Mouse (Mus musculus): ENCODE data around the gene Actr2.
"Not testable (repeated sequence)": the region's sequence is repeated elsewhere in the genome, so short reads cannot be mapped to it uniquely, and the experiment has no call there.

Actr2 gene

DNA sequence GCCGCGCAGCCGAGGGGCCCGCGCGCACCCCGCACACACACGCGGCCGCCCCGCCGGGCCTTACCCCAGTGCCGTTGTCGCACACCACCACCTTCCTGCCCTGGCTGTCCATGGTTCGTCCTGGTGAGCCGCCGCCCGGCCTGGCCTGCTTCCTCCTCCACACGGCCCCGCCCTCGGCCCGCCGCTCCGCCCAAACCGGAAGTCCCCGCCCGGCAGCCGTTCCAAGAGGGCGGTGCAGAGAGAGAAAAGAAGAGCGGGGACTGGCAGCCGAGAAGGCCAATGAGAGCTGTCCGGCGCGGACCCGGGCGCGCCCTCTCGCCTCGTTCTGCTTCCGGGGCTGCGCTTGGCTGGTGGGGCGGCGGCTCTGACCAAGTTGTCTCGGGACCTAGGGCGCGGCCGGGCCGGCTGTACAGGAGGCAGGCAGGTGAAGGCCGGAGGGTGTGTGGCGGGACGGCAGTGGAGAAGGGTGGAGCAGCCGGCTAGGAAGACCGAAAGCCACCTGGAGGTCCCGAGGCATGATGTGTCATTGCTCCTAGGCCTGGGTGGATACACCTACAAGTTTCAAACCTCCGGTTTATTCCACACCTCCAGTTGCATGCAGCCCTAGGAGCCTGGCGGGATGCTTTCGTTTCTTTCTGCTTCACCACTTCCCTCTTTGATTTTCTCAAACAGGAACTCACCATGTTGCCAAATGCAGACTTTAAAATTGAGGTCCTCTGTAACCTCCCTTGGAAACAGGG lies at the start of gene Actr2:
Gene Actr2 (minus strand): TSS at position 173 of the 740 bp plus-strand sequence.
- DNase-seq (ENCODE audit: low spot score in 2 of 2): peak; percentile 95 to 99

DNA sequence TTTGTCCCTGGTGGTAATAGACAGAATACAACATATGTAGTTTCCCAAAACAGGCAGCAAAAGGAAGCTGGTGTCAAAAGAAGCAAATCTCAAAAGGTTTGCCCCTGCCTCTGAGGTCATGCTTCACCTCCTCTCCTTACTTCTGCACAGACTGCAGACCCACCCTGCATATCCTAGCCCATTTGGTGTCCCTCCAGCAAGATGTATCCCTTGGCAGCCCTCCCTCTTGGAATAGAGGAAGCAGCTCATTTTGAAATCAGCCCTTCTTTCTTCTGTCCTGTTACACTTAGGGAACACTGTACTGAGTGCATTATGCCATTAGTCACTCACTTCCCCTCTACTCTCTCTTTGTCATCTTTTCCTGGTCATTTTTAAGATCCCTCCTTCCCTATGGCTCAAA lies 46.2 kb upstream of the Actr2 start:
- DNase-seq (ENCODE audit: low spot score in 2 of 2): no peak

DNA sequence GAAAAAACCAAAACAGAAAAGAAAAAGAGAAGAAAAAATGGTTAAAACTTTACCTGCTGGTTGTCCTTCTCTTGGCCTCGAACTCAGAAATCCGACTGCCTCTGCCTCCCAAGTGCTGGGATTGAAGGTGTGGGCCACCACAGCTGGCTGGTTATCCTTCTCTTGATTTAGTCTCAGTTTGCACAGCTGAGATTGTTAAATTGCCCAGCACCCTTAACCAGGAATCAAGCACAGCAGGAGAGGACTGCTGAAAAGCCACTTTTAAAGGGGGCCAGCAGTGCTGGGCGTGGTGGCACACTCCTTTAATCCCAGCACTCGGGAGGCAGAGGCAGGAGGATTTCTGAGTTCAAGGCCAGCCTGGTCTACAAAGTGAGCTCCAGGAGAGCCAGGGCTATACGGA lies 40.8 kb upstream of the Actr2 start:
- not testable (repeated sequence) for DNase-seq (ENCODE audit: low spot score in 2 of 2)

DNA sequence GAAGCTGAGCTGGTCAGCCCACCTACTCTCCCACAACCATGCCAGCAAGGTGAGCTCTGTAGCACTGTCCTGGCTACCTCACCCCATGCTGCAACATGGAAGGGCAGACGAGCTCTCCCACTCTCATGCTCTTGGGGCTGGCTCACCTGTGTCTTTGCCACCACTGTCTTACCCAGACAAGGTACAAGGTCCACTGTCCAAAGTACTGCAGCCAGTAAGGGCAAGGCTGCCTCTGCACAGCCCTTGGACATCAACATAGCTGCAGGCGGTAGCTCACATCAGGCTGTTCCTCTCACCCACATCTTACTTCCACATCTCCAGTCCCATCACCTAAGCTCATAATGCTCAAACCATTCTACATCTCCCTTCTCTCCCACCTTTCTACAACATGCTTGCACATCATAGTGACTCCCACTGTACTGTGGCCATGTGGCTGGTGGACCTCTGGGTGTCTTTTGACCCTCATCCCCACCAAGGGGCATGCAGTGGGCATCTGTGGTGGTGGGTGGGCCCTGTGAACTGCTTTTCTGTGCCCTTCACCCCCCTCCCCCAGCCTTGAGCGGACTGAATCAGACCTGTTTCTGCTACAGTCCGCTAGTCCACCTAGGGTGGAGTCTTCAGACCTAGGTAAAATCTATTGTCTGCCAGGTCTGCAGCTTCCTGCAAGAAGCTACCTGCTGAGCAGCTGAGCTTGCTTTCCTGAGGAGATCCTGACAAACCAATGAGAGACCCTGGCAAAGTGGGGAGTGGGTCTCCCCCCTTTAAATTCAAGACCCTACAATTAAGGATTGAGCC lies 39.6 kb upstream of the Actr2 start:
- no peak for DNase-seq (ENCODE audit: low spot score in 2 of 2)

DNA sequence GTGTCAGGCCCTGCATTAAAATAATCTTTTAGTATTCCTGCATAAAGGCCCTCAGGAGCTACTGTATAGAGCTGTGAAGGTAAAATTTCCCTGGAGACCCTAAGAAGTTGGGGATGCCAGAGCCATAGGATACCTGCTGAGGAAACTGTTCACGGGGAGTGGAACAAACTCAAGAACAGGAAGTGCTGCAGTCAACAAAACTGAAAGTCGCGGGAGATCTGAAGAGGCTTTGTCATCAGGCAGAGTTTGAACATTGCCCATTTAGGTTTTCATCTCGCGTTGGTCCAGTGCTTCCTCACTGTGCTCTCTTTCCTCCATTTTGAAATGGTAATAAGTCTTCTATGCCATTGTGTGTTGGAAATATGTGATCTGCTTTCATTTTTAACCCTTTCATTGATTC lies 38.6 kb upstream of the Actr2 start:
- DNase-seq (ENCODE audit: low spot score in 2 of 2): no peak

DNA sequence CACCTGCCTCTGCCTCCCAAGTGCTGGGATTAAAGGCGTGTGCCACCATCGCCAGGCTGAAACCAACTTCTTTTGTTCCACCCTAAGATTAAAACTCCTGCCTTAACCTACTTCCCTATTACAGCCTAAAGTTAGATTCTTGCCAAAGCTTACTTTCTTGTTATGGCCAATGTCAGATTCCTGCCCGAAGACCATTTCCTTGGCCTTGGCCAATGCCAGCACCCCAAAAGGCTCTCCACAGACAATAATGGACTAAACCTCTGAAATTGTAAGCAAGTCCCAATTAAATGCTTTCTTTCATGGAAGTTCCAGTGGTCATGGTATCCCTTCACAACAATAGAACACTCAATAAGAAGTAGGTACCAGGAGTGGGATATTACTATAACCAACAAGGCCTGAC lies 37.2 kb upstream of the Actr2 start:
- DNase-seq (ENCODE audit: low spot score in 2 of 2): no peak

DNA sequence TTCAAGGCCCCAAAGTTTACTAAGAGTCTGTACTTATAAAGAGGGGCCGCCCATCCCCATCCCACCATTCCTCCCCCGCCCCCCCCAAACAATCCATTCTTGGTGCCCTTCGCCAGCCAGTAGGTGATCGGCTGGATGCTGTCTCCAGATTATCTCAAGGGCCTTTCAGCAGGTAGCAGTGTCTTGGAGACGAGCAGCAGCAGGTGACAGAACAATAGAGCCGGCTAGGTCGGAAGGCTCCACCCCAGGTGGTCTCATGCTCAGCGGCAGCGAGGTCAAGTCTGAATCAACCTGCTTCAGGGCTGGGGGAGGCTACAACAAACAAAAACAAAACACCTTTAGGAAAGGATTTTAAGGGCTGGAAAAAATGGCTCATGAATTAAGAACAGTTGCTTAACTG lies 32.7 kb upstream of the Actr2 start:
- no peak for DNase-seq (ENCODE audit: low spot score in 2 of 2)

DNA sequence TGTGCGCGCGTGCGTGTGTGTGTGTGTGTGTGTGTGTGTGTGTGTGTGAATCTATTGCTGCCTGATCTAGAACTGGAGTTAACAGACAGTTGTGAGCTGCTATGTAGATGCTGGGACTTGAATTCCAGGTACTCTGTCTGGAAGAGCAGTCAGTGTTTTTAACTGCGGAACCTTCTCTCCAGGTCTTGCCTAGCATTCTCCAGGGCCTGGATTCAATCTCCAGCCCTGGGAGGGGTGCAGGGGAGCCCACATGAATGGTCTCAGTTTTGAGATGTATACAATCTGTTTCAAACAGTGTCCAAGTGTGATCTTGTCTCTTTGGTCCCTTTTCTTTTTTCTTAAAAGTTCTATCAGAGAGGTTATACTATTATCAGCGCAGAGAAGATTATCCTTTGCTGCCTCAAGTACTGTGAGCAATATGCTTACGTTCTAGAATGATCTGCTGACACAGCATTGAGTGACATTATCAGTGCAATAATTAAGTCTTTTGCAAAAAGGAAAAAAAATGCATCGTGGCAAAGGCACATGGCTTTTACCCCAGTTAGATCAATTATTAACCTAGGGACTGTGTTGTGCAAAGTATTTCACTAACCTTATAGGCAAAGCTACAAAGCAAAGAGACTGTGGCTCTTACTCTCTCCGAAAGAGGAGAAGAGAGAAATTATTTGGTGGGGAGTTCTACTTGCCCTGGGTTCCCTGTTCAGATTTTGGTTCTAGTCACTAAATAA lies 32.0 kb upstream of the Actr2 start:
- DNase-seq (ENCODE audit: low spot score in 2 of 2): no peak

DNA sequence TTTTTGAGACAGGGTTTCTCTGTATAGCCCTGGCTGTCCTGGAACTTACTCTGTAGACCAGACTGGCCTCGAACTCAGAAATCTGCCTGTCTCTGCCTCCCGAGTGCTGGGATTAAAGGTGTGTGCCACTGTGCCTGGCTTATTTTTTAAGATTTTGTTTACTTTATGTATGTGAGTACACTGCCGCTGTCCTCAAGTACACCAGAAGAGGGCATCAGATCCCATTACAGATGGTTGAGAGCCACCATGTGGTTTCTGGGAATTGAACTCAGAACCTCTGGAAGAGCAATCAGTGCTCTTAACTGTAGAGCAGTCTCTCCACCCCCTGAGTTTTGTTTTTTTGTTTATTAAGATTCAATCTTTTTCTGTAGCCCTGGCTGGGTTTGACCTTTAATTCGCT lies 31.0 kb upstream of the Actr2 start:
- DNase-seq (ENCODE audit: low spot score in 2 of 2): peak in 1 of 2 experiments; percentile 18

DNA sequence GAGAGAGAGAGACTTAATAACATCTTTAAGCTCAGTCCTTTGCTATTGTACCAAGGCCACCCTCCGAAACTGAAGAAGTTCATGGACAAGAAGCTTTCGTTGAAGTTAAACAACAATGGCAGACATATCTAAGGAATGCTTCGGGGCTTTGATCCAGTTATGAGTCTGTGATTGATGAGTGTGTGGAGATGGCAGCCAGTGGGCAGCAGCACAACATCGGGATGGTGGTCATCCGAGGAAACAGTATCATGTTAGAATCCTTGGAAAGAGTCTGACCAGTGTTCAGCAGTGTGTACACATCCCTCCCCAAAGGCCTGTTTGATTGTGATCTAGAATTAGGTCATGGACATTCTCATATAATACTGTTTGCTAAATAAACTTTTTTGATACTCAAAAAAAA lies 29.8 kb upstream of the Actr2 start:
- no peak for DNase-seq (ENCODE audit: low spot score in 2 of 2)

DNA sequence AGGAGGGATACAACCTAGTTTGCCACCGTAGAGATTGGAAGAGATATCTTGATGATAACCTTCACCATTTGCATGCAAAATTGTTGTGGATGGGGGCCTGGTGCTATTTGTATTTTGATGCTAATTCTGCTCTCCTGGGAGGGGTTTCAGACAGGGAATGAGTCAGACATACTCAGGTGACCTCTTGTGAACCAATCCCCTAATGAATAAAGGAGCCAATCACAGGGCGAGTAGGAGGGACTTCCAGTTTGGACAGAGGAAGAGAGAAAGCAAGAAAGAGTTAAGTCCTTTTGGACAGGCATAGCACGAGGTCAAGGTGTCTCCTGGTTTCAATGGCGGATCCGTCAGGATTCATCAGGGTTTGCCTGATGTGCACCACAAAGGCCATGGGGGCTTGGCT lies 27.6 kb upstream of the Actr2 start:
- no peak for DNase-seq (ENCODE audit: low spot score in 2 of 2)

DNA sequence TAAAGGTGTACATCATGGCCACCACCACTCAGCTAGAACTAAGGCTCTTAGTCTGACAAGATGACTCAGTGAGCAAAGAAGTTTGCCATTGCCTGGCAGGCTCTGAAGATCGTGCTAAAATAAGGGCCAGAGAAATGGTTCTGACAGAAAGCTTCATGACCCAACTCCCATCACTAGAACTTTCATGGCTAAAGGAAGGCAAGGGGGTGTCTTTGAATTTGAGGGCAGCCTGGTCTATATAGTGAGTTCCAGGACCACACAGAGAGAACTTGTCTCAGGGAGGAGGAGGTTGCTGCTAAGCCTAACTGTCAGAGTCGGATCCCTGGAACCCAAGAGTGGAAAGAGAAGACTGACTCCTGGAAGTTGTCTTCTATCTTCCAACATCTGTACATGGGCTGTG lies 27.0 kb upstream of the Actr2 start:
- DNase-seq (ENCODE audit: low spot score in 2 of 2): no peak

DNA sequence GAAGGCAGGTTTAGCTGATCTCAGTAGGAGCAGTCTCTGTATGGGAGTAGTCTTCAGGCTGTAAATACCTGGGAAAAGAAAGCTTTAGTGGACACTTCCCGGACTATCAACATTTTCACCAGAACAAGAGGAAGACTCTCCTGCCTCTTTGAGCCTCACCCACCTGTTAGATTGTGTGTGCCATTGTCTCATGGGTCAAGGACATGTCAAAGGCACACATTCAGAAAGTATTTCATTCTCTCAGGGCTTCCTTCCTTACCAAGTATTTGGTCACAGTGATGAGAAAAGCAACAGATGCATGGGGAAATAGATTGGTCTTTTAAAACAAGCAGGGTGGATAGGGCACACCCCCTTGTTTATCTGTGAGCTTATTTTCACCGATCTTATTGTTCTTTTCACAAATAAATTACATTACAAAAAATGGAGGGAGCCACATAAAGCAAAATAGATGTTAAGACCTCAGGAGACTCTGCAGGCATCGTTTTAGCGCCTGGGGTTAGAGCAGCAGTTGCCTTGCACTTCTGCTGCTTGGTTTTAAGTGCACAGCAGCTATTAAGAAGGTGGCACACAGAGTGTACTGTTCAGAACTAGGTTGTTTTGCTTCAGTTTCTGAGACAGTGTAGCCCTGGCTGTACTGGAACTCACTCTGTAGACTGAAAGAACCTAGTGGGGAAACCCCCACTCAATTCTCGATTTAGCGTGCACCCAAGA lies 25.9 kb upstream of the Actr2 start:
- no peak for DNase-seq (ENCODE audit: low spot score in 2 of 2)

DNA sequence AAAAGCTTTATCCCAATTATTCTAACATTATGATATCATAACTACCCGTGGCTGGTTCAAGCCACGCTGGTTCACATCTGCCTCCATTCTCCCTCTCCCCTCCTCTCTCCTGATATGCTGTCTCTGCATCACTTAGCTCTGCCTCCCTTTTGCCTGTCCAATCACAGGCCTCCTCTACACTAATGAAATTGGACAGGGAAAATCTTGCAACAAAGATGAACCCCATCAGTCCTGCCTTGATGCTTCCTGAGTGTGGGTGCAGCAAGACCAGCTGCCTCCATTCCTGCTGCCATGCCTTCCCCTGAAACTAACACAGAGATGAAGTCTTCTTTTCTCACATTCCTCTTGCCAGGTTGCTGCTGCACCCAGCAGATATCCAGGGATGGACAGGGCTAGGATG lies 25.2 kb upstream of the Actr2 start:
- DNase-seq (ENCODE audit: low spot score in 2 of 2): no peak

DNA sequence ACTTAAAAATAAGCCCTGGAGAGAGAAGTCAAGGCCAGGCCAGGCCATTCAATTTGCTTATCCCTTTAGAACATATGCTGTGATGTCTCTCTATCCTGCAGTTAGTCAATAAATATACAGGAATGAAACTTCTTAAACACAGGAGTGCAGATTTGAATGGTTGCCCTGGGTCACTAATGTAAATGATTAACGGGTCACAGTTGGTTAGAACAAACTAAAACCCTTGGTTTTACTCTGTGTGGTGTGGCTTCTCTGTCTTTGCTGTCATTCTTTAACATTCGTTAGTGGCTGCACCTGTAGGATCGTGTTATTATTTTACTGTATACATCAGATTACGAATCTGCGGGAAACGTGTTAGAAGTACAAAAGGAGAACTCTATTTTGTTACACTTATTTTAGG lies 23.6 kb upstream of the Actr2 start:
- DNase-seq (ENCODE audit: low spot score in 2 of 2): no peak

DNA sequence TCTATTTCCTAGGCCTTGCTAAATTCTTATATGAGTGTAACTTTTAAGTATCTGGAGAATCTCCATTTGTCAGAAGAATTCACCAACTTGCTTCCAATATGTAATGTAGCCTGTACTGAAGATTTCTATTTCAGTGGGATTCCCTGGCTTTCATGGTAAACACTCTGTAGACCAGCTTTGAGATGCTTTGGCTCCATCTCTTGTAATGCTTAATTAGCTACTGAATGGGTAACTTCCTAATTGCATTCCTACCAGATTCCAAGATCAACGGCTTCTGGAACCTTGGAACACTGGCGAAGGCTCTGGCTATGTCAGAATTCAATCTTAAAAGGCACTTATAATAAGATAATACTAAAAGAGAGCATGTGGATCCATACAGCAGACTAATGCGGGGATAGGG lies 22.2 kb upstream of the Actr2 start:
- DNase-seq (ENCODE audit: low spot score in 2 of 2): not testable (repeated sequence)

DNA sequence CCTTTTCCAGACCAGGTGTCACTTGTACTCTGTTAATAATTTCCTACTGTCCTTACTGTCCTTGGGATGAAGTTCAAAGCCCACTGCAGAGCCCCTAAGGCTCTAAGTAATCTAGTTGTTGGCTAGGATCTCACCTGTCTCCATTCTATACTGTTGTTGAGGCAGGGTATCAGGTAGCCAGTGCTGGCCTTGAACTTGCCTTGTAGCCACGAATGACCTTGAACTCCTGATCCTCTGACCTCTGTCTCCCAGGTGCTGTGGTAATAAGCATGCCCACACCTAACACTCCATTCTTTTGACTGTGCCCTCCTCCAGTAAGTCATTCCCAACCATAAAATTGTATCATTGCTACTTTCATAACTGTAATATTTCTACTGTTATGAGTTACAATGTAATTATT lies 21.0 kb upstream of the Actr2 start:
- DNase-seq (ENCODE audit: low spot score in 2 of 2): no peak

DNA sequence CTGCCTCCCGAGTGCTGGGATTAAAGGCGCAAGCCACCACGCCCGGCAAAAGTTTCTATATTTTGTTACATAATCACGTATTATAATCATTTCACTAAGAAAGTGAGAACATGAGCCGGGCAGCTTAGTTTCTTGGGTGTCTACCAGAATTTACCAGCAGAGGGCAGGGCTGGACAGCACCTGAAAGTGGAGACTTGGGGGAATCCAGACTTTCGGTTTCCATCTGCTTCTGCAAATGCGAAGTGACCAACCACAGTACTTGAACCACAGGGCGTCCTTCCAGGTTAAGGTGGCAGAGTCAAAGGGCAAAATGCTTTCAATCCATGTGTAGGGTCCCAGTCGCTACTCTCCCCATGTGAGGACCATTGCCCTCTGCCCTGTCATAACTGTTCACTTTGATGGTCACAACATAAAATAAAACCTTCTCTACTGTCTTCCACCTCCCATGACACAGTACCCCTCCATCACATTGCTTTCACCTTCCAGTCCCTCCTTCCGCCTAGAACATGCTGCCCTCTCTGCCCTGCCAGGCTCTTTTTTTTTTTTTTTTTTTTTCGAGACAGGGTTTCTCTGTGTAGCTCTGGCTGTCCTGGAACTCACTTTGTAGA lies 20.3 kb upstream of the Actr2 start:
- DNase-seq (ENCODE audit: low spot score in 2 of 2): peak; percentile 68 to 85

DNA sequence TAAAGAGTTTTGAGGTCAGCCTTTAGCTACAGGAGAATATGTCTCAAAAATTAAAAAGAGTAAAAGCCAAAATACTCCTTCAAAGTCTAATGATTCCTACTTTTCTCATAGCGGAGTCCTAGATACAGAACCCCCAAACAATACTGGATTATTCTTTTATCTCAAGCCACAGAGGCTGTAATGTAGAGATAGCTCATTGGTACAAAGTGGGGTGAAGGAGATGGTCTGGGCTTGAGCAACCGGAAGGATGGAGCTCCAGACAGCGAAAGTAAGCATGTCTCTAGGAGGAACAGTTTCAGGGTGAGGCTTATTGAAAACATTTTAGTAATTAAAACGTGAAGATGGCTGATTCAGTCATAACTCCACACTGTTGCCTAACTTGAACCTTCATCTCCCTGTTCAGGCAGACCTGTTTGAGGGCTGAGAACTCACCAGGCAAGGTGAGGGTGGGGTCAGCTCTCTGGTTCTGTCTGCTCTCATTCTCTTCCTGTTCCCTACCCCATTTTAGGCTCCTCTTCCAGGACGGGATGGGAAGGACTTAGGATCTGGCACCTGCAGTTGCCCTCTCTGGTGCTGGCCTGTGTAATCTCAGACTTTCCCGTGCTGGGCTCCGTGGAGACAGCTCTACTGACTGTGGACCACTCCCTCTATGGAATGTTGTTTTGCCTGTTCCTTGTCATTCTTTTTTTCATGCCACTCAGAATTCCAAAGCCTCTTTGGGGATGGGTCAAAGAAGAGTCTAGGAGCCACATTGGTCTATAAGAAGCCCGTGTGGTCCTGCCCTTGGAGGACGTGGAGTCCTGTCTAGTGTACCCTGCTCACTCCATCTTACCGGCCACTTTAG lies 14.2 kb upstream of the Actr2 start:
- no peak for DNase-seq (ENCODE audit: low spot score in 2 of 2)

DNA sequence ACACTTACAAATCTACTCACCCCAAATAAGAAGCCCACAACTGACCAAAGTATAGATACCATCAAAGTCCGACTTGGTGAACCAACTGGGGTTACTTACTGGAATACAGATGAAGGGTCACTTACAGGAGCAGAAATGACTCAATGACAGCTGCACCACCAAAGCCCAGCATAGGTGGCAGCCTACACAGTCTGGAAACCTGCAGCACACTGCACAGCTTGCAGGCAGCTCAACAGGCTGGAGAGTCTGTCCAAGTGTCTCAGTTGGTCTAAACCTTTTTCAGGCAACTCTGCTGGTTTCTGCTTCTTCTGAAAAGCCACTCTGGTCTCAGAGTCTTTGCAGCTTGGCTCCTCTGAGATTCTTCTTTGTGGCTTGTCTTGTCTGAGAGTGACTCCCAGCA lies 12.7 kb upstream of the Actr2 start:
- no peak for DNase-seq (ENCODE audit: low spot score in 2 of 2)

DNA sequence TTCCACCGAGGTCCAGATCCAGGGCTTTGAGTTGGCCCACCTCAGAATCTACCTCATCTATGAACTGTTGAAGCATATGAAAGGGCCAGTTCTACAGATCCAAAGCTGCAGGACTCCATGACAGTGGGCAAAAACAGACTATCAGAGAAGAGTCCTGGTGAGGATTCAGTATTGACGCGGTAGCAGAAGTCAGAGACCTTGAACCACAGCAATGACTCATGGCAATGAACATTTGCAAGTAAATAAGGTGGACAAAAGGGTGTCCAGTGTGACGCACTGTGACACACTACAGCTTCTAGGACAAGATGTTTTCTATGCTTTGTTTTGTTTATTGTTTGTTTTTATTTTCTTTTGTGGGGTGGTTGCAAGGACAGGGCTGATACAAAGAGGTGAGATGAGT lies 4.0 kb upstream of the Actr2 start:
- DNase-seq (ENCODE audit: low spot score in 2 of 2): no peak
